8 mouse cellular contexts compared by ENCODE assay signal in the genomic region with DNA sequence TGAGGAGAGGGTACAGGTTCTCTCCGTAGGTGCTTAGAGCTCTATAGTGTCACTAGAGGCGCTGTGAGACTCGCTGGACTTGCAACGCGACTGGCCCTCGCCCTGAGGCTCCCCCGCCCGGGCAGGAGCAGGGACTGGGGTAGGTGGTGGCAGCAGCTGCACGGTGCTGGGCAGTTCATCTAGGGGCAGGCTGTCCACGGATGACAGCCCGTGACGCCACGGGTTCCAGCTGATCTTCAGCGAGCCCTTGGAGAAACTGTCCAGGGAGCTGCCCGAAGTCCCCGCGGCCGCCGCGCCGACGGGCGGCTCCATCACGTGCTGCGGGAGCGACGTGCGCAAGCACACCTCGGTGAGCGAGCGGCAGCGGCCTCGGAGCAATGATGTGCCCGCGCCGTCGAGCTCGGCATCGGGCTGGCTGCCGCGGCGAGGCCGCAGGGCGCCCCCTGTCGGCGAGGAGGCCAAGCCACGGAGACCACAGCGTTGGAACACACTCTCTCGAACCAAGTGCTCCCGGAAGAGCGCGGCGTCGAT. TPM values are rescaled to one million over a fixed set of nuclear protein-coding genes. Genes with fewer than 3 reads are reported as not detected.
DNase-seq lines count a peak whose midpoint lies in the region; ATAC-seq lines count a peak whose summit lies in the region.

No protein-coding gene starts in this region.

- H3K4me1 ChIP-seq in hindbrain, embryonic 13.5 days (replicated peaks): peaks cover 20% of the 10 kb centered on the region

- DNase-seq in Muller cell, postnatal 12 days (ENCODE audit: inconsistent ontology term): peak; percentile 80
- peak; percentile 58 to 70 for DNase-seq in cerebellum, postnatal 36 days
- peak; percentile 62 to 73 for DNase-seq in frontal cortex, postnatal 36 days (ENCODE audit: low spot score in 2 of 2)
- peak; percentile 74 to 77 for DNase-seq in layer of hippocampus, postnatal 14 days (ENCODE audit: low spot score in 2 of 2)
- peak; percentile 84 for DNase-seq in lung, postnatal 14 days
- peak; percentile 77 for DNase-seq in ovary, postnatal 14 days (ENCODE audit: low spot score)
- peak; percentile 71 to 87 for DNase-seq in thymus, postnatal 10 days (ENCODE audit: low spot score in 2 of 2)

- H3K4me2 ChIP-seq in hindbrain, embryonic 13.5 days: peak overlapping the region; percentile 55

- H3K27ac ChIP-seq in hindbrain, embryonic 13.5 days: peak overlapping the region; percentile 30; the same call in 1 of the 2 replicates

- H3K27me3 ChIP-seq in hindbrain, embryonic 13.5 days: peaks cover 19% of the 10 kb centered on the region

- peak overlapping the region; percentile 62 for H3K9ac ChIP-seq in hindbrain, embryonic 13.5 days

- peak overlapping the region; percentile 38 for H3K4me3 ChIP-seq in hindbrain, embryonic 13.5 days

- H3K9me3 ChIP-seq in hindbrain, embryonic 13.5 days: no peaks in the 10 kb centered on the region

- peaks cover 49% of the 10 kb centered on the region for H3K36me3 ChIP-seq in hindbrain, embryonic 13.5 days

- 2% methylated on average over 52 of the region's 54 CpGs for WGBS in hindbrain, embryonic 13.5 days

- ATAC-seq in hindbrain, embryonic 13.5 days (ENCODE audit: low FRiP score): peak; percentile 57

RNA-seq across cellular contexts. Expression of gene Prrt3, which starts 7.4 kb away (rescaled TPM):
- 5.3 and 7.1 TPM in 2 replicates for polyA plus RNA-seq in hindbrain, embryonic 13.5 days (2015; fragmentation: Nextera tagmentation; extraction: Ambion mirVana)
- total RNA-seq in layer of hippocampus, postnatal 14 days (2021): 10 to 100 TPM; 45.8 to 48.1 TPM

RNA-seq across cellular contexts. Expression of gene Creld1, which starts 11.2 kb away (rescaled TPM):
- polyA plus RNA-seq in hindbrain, embryonic 13.5 days (2015; fragmentation: Nextera tagmentation; extraction: Ambion mirVana): 67.2 and 72.4 TPM in 2 replicates
- total RNA-seq in layer of hippocampus, postnatal 14 days (2021): 100 to 1,000 TPM in 1 of 2 experiments, 10 to 100 TPM in 1; 99.5 to 101 TPM

RNA-seq across cellular contexts. Expression of gene Il17rc, which starts 23.1 kb away (rescaled TPM):
- 2.0 and 2.4 TPM in 2 replicates for polyA plus RNA-seq in hindbrain, embryonic 13.5 days (2015; fragmentation: Nextera tagmentation; extraction: Ambion mirVana)
- 1 to 10 TPM; 3.4 to 3.8 TPM for total RNA-seq in layer of hippocampus, postnatal 14 days (2021)

RNA-seq across cellular contexts. Expression of gene Il17re, which starts 36.0 kb away (rescaled TPM):
- polyA plus RNA-seq in hindbrain, embryonic 13.5 days (2015; fragmentation: Nextera tagmentation; extraction: Ambion mirVana): 0.09 and 0.17 TPM in 2 replicates
- total RNA-seq in layer of hippocampus, postnatal 14 days (2021): under 1 TPM; 0.36 to 0.81 TPM

RNA-seq across cellular contexts. Expression of gene Emc3, which starts 37.1 kb away (rescaled TPM):
- polyA plus RNA-seq in hindbrain, embryonic 13.5 days (2015; fragmentation: Nextera tagmentation; extraction: Ambion mirVana): 105 and 110 TPM in 2 replicates
- total RNA-seq in layer of hippocampus, postnatal 14 days (2021): 10 to 100 TPM; 79.0 to 80.5 TPM

Comparison
In these comparisons a context has a peak if more than half of its experiments do, and no peak if none do; other contexts are left out.
1. Peak in every context shown above with its lines: DNase-seq, ATAC-seq, H3K4me3 ChIP-seq and H3K27ac ChIP-seq.